Mouse (Mus musculus) G1E (cell line): ENCODE measurements around the gene Nkx2-5.

ENCODE experiments used
- CTCF ChIP-seq: IDR thresholded peaks from 2 replicates; pipeline ENCODE4 v1.5.1; 2012; ENCODE audit warnings: low read depth, low read length, inconsistent platforms, mixed read lengths
- GATA1 ChIP-seq: IDR thresholded peaks from 2 replicates; pipeline ENCODE4 v1.6.1; 2012; ENCODE audit warnings: borderline replicate concordance, low read length, inconsistent platforms, mixed read lengths
- POLR2AphosphoS5 ChIP-seq: IDR thresholded peaks from 2 replicates; pipeline ENCODE4 v1.6.1; 2012; ENCODE audit warnings: low read depth, low read length, inconsistent platforms; ENCODE audit not compliant: insufficient replicate concordance

DNA sequence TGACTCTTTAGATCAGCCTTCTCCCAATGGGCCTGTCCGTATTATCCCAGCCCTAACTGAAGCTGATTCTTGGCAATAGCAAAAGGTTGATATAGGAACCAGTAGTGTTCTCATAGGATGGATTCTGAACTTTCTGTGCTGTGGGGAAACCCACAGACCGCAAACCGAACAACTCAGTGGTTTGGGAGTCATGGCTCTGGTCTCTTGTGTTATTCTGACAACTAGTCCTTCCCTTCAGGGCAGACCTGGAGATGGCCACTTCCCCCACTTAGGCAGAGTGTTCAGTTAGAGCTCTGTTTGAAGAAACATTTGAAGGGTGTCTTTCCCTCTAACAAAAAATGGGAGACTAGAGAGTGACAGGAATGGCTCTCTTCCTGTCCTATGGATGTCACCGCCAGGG is 7.5 kb upstream of the Nkx2-5 start:
- TF ChIP-seq CTCF (no peak), GATA1 (no peak), POLR2AphosphoS5 (no peak)
